Mouse (Mus musculus) Patski (cell line): ENCODE measurements at regions not wholly inside any gene's neighbourhood (a gene's known extent, or its start where the extent isn't known, plus 50 kb on each side); places are given as distances from the start of the nearest gene placed in this dataset.

Source experiments
- ATAC-seq: fragments of 100-300 bp; one replicate; pipeline ENCODE4 v1.8.0; 2021
- CTCF ChIA-PET: fragments of 350-600 bp; sonication (Branson Sonifier 250); formaldehyde crosslinking; loops from one replicate; lab custom pipeline; 2022; ENCODE audit warnings: inconsistent platforms; lab: Charles Lee
- POLR2A ChIA-PET: fragments of 350-600 bp; sonication (Branson Sonifier 250); formaldehyde crosslinking; loops from one replicate; lab custom pipeline; 2022; ENCODE audit warnings: antibody characterized with exemption, inconsistent platforms; lab: Charles Lee
- DNase-seq: peaks from one replicate; pipeline ENCODE4 v3.0.0-alpha.2; 2011; ENCODE audit warnings: low read depth, low spot score
- H3K27me3 ChIP-seq: fragments of 371-371 bp; one replicate; pipeline ENCODE4 v1.5.1; 2021
- CTCF ChIP-seq: fragments of 100-300 bp; IDR thresholded peaks from one replicate; pipeline ENCODE4 v1.5.1; 2021
- in situ Hi-C: fragments of 300-500 bp; cut with MboI; formaldehyde crosslinking; loops from 3 replicates; pipeline ENCODE4 v1.11.1; 2018; ENCODE audit warnings: low pct_unique_long_range_greater_than_20kb, mixed read lengths

GRCm38 (mm10) chr14:92764354-92764753, 1126.1 kb downstream of the Pcdh9 start:
- ChIA-PET POLR2A (no interaction called here), CTCF (no interaction called here)
- TF ChIP-seq CTCF, result peak; percentile 58
- ATAC-seq (no peak), DNase-seq (no peak)
- in situ Hi-C loops, result no loop called here
- peaks cover 15% of the 10 kb centered on the region for H3K27me3 ChIP-seq

GRCm38 (mm10) chr14:92754676-92755075, 1135.8 kb downstream of the Pcdh9 start:
- POLR2A ChIA-PET, result no interaction called here
- no peak for ATAC-seq
- peaks cover 14% of the 10 kb centered on the region for H3K27me3 ChIP-seq
- TF ChIP-seq CTCF, result no peak
- in situ Hi-C loops, result no loop called here
- CTCF ChIA-PET, result no interaction called here
- no peak for DNase-seq

GRCm38 (mm10) chr14:92717666-92718065, 1172.8 kb downstream of the Pcdh9 start:
- in situ Hi-C loops, result no loop called here
- POLR2A ChIA-PET, result no interaction called here
- no peak for ATAC-seq
- H3K27me3 ChIP-seq, result no peaks in the 10 kb centered on the region
- CTCF ChIA-PET, result no interaction called here
- TF ChIP-seq CTCF, result no peak
- DNase-seq, result no peak

- no peak for ATAC-seq
- in situ Hi-C loops, result no loop called here
- DNase-seq, result no peak
- ChIA-PET CTCF (no interaction called here), POLR2A (no interaction called here)
- no peak for TF ChIP-seq CTCF
- peaks cover 4% of the 10 kb centered on the region for H3K27me3 ChIP-seq
Observed at GRCm38 (mm10) chr14:92688151-92688550, 1202.3 kb downstream of the Pcdh9 start.

- ChIA-PET CTCF (no interaction called here), POLR2A (no interaction called here)
- no peak for TF ChIP-seq CTCF
- DNase-seq (no peak), ATAC-seq (no peak)
- H3K27me3 ChIP-seq, result peaks cover 2% of the 10 kb centered on the region
- in situ Hi-C loops, result no loop called here
Observed at GRCm38 (mm10) chr14:92687106-92687505, 1203.4 kb downstream of the Pcdh9 start.

- DNase-seq, result no peak
- ChIA-PET POLR2A (no interaction called here), CTCF (no interaction called here)
- peaks cover 9% of the 10 kb centered on the region for H3K27me3 ChIP-seq
- no peak for TF ChIP-seq CTCF
- in situ Hi-C loops, result no loop called here
- no peak for ATAC-seq
Observed at GRCm38 (mm10) chr14:92678845-92679499, 1211.5 kb downstream of the Pcdh9 start.

- ATAC-seq, result no peak
- in situ Hi-C loops, result no loop called here
Observed at GRCm38 (mm10) chr14:92674146-92674545, 1216.3 kb downstream of the Pcdh9 start.

More at GRCm38 (mm10) chr14:92674146-92674545, 1216.3 kb downstream of the Pcdh9 start:
- TF ChIP-seq CTCF, result no peak
- H3K27me3 ChIP-seq, result peaks cover 15% of the 10 kb centered on the region
- CTCF ChIA-PET, result no interaction called here
- no peak for DNase-seq
- POLR2A ChIA-PET, result no interaction called here
